Mouse (Mus musculus) right cerebral cortex, postnatal 14 days (tissue): Measurements from ENCODE around the gene Sdr42e1.

Source experiments
- DNase-seq: peaks from one replicate; pipeline ENCODE4 v3.0.0; 2022

Gene Sdr42e1

DNA sequence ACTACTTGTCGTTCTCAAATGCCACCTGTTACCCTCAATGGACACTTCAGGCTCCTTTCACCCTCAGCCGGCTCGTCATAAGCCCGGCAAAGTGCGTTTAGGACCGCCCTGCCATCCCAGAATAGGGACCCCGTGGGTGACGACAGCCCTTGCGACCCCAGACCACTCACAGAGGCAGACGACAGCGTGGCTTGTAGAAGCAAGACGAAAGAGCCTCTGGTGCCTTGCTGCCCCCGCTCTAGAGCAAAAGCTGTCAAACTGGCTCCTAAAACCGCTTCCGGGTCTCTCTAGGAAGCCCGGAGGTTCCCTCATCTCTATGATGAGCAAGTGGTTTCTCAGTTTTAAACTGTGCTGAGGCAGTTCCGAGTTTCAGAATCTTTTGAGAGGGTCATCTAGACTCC lies at the start of gene Sdr42e1:
TSS of gene Sdr42e1 (minus strand) at position 260 of the 401 bp plus-strand sequence.
- DNase-seq = peak; percentile 31

- DNase-seq = no peak
These were observed 44.8 kb upstream of the Sdr42e1 start for GRCm38 (mm10) chr8:117718152-117718860.

GRCm38 (mm10) chr8:117715896-117716295 lies 42.4 kb upstream of the Sdr42e1 start:
- DNase-seq = no peak

DNA sequence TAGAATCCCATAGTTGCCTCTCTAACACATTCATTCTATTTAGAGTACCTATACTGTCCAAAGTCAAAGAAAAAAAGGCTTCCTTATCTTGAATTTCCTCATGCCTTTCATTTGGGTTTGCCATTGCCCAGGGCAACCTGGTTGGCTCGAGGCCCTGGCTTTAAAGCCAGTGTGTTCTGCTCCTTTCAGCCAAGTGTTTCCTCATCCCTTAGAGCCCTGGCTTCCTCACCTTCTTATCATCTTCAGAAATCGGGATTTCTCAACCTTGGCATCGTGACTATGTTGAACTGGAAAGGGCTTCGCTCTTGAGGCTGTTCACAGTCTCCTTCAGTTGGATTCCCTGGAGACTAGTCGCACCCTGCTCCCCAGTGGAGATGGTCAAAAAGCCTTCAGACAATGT lies 41.1 kb upstream of the Sdr42e1 start:
- DNase-seq = no peak

GRCm38 (mm10) chr8:117712226-117712625 lies 38.7 kb upstream of the Sdr42e1 start:
- DNase-seq = no peak

DNA sequence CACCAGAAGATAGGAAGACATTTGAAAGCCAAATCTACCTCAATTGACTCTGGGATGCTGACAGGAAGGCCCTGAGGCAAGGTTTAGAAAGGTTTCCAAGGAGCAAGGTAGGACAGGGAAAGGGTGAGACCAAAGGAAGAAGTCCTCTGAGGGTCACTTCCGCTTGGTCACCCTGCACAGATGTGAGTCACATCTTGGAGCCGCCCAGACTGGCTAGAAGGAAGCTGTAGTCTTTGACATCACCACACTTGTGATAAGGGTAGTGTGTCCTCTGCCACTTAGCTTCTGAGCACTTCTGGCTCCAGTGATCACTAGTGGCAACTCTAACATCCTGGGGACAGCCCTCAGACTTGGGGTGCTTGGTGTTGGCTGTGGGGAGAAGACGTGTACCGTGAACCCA lies 32.7 kb upstream of the Sdr42e1 start:
- no peak for DNase-seq

DNA sequence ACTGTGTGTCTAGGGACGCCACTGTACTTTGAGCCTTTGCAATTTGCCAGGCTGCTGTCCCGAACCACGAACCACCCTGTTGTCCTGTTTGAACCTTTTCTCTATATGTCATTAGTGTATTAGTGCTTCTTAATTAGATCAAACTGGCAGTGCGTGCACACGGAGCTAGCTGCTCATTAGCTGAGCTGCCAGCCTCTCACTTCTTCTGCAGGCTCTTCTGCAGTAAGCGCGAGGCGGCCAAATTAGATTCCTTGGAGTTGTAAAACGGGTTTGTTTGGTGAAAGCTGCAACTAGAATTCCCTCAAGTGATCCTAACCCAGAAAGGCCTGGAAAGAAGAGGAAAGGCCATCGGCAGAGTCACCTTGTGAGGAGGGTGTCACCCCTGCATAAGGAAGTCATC lies 29.2 kb upstream of the Sdr42e1 start:
- no peak for DNase-seq

GRCm38 (mm10) chr8:117701859-117702258 lies 28.4 kb upstream of the Sdr42e1 start, which contains the start of gene Hsd17b2:
Hsd17b2 (plus strand) TSS chr8:117701904.
- DNase-seq = no peak

GRCm38 (mm10) chr8:117701246-117701645 lies 27.8 kb upstream of the Sdr42e1 start:
- no peak for DNase-seq

- DNase-seq = no peak
These were observed 27.2 kb upstream of the Sdr42e1 start for GRCm38 (mm10) chr8:117700699-117701098.

DNA sequence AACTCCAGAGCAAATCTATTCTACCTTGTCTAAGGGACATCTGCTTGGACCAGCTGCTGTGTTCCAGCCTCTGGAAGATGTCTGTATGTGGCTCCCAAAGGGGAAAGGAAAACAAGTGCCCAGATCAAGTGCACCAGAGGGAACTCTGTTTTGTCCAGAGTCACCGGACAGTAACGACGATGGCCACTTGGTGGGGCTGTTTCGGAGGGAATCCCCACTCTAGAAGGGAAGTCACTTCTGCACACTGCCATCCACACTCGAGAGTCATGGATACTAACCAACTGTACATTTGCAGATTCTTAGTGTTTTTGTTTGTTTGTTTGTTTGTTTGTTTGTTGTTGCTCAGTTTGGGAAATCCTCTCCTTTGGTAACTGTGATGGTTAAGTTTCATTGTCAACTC lies 23.8 kb upstream of the Sdr42e1 start:
- DNase-seq = peak; percentile 26

DNA sequence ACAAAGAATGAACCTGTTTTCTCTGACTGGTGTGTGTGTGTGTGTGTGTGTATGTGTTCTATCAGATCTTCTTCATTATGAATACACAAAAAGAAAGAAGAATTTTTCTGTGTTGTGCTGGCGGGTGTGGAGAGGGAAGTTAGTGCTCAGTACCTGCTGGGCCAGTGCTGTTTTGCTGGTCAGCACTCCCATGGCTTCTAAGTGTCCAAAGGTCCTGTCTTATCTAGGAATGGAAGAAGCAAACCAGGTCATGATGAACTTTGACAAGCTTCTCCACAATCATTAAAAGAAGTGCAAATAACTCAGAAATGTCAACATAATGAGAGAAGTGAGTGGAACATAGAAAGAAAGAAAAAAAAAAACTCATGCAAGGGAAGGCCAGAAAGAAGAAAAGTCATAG lies 22.1 kb upstream of the Sdr42e1 start:
- no peak for DNase-seq

GRCm38 (mm10) chr8:117692131-117692530 lies 18.6 kb upstream of the Sdr42e1 start:
- DNase-seq = no peak

DNA sequence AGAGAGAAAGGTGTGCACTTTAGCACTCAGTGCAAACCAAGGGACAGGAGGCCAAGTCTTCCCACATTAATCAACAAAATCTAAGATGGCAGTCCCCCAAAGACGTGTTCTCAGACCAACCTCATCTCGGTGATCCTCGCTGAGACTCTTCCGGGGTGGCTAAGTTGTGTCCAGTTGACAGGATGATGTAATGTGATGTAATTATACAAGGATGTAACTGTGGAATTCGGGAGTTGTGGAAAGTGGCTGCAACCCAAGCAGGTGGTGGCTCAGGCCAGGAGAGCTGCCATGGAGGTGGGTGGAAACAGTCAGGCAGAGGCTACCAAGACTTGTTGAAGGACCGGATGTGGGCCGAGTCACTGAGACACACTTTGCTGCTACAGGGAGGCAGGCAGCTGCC lies 14.4 kb upstream of the Sdr42e1 start:
- DNase-seq = no peak

- DNase-seq = no peak
These were observed 11.0 kb upstream of the Sdr42e1 start for GRCm38 (mm10) chr8:117684504-117684903.

GRCm38 (mm10) chr8:117683925-117684472 lies 10.5 kb upstream of the Sdr42e1 start:
- DNase-seq = no peak

- no peak for DNase-seq
These were observed 5.2 kb upstream of the Sdr42e1 start for GRCm38 (mm10) chr8:117678650-117679049.

GRCm38 (mm10) chr8:117677011-117677410 lies 3.5 kb upstream of the Sdr42e1 start:
- DNase-seq = no peak

DNA sequence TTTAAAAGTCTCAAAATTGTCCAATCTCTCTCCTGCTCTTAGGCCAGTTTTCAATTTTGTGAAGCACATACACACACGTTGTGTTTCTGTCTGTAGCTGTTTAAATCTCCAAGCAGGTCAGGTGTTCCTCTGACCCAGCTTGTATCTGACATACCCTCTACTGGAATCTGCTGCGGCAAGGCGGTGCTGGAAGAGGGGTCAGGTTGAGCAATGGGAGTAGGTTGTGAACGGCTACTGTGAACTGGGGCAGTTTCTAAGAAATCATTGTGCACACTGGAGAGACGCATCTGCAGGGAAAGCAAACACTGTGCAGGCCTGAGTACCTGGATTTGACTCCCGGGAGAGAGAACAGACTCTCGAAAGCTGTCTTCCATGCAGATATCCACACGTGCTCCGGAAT lies 3.0 kb upstream of the Sdr42e1 start:
- no peak for DNase-seq

DNA sequence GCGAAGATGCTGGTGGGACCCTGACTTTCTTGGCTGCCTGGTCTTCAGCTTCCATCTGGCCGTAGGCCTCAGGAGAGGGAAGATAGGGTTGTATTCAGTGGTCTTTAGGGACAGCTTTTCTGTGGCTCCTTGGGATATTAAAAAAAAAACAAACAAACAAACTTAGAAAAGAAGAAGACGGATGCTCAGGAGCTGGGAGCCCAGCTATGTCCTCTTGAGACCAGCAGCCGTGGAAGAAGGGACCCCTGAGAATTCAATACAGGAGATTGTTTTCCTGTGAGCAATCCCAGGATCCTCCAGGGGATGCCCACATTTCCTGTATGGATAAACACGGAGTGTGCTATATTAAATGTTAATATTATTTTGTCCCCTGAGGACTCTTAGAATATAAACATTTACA lies 1.7 kb upstream of the Sdr42e1 start:
- no peak for DNase-seq

DNA sequence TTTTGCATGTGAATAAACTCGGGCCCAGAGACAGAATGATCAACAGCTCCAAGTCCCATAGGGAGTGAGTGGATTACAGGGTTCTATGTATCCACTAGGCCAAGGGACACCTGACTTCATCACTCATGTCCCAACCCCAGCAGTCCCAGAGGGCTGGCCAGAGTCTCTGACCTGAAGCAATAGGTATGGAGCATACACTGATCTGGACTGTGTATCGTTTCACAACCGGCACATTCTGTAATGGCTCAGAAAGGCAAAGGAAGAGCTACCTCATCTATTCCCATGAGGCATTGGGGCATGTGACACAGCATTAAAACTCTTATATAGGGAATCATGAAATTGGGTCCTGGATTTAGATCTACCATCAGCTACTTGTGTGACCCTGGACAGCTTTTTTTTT lies 931 bp downstream of the Sdr42e1 start:
- no peak for DNase-seq

DNA sequence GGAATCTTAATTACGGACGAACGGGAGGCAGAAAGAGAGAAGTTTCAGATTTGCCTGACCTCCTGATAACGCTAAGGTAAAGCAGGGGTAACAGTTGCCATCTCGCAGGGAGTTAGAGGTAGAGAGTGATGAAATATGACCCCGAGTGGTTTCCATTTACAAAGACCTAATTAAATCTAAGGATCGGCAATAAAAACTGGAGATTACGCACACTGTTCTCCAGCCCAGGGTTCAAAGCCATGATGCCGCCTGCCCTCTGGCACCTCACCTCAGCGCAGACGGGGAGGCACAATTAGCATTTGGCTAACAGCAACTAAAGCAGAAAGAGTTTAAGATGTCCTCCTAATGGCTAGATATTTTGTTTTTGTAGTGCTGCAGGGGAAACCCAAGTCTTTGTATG lies 3.0 kb downstream of the Sdr42e1 start:
- DNase-seq = no peak

DNA sequence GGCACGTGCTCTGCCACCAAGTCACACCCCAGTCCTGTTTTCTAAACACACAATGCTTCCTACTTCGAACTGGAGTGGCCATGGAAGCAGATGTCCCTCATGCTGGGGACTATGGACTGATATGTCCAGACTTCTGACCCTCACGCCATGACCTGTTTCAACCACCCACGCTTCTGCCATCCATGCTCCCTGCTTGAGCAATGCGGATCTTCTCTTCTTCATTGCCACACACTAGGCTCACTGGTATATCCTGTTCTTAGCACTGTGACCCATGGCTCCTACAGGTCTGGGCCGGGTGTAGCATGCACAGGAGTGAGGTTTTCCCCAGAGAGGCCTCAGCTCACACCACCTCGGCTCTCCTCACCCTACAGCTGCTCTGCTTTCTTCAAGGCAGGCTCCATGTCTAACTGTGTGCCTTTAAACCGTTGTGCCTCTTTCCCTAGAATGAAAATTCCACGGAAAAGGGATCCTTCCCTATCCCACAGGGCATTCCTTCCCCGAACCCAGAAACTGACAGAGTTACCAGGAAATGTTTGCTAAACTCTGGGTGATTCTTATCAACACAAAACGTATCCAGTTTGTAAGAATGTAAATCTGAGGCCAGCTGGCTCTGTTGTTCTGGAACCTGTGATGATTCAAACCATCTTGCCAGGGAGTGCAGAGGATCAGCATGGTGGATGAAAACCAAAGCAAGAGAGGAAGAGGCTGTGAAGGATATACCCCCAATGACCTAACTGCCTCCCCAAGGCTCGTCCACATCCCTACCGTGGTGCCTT lies 6.0 kb downstream of the Sdr42e1 start:
- no peak for DNase-seq
